Mouse (Mus musculus) kidney, adult 2 months (tissue): ENCODE data around the gene Zdhhc14.

Experiments used
- CTCF ChIP-seq: fragments of 200-500 bp; conservative IDR thresholded peaks from 2 replicates; pipeline ENCODE4 v1.5.1; 2011; ENCODE audit warnings: low read depth, mild to moderate bottlenecking, control low read depth, low read length, moderate library complexity, mixed read lengths; ENCODE audit not compliant: insufficient read depth, insufficient read length
- POLR2A ChIP-seq: fragments of 200-500 bp; IDR thresholded peaks from one replicate; pipeline ENCODE4 v1.6.1; 2011; ENCODE audit warnings: low read depth, low read length, control low read depth

- TF ChIP-seq POLR2A = no peak
- TF ChIP-seq CTCF = no peak
Measured at GRCm38 (mm10) chr17:5466736-5467135, 25.6 kb upstream of the Zdhhc14 start.
